Mouse (Mus musculus): ENCODE data around the gene Ppp1r12a.

Gene Ppp1r12a

GRCm38 (mm10) chr10:108291688-108292471 lies 129.9 kb downstream of the Ppp1r12a start:
- DNase-seq (ENCODE audit: low spot score in 2 of 2), result no peak

- no peak for DNase-seq (ENCODE audit: low spot score in 2 of 2)
Measured at GRCm38 (mm10) chr10:108292651-108293050, 130.7 kb downstream of the Ppp1r12a start.

- DNase-seq (ENCODE audit: low spot score in 2 of 2), result no peak
Measured at GRCm38 (mm10) chr10:108293620-108294195, 131.7 kb downstream of the Ppp1r12a start.

GRCm38 (mm10) chr10:108294766-108295165 lies 132.8 kb downstream of the Ppp1r12a start:
- DNase-seq (ENCODE audit: low spot score in 2 of 2), result no peak

- no peak for DNase-seq (ENCODE audit: low spot score in 2 of 2)
Measured at GRCm38 (mm10) chr10:108296446-108296845, 134.5 kb downstream of the Ppp1r12a start.

- no peak for DNase-seq (ENCODE audit: low spot score in 2 of 2)
Measured at GRCm38 (mm10) chr10:108298261-108298660, 136.3 kb downstream of the Ppp1r12a start.

- no peak for DNase-seq (ENCODE audit: low spot score in 2 of 2)
Measured at GRCm38 (mm10) chr10:108298841-108299545, 137.0 kb downstream of the Ppp1r12a start.

GRCm38 (mm10) chr10:108299828-108300227 lies 137.8 kb downstream of the Ppp1r12a start:
- DNase-seq (ENCODE audit: low spot score in 2 of 2), result no peak

- peak; percentile 61 to 82 for DNase-seq (ENCODE audit: low spot score in 2 of 2)
Measured at GRCm38 (mm10) chr10:108300843-108301242, 138.8 kb downstream of the Ppp1r12a start.

- DNase-seq (ENCODE audit: low spot score in 2 of 2), result no peak
Measured at GRCm38 (mm10) chr10:108307772-108308171, 145.8 kb downstream of the Ppp1r12a start.

- no peak for DNase-seq (ENCODE audit: low spot score in 2 of 2)
Measured at GRCm38 (mm10) chr10:108310195-108310594, 148.2 kb downstream of the Ppp1r12a start.

- DNase-seq (ENCODE audit: low spot score in 2 of 2), result no peak
Measured at GRCm38 (mm10) chr10:108311396-108311795, 149.4 kb downstream of the Ppp1r12a start.

- no peak for DNase-seq (ENCODE audit: low spot score in 2 of 2)
Measured at GRCm38 (mm10) chr10:108313845-108314244, 151.9 kb downstream of the Ppp1r12a start.

- no peak for DNase-seq (ENCODE audit: low spot score in 2 of 2)
Measured at GRCm38 (mm10) chr10:108314396-108314795, 152.4 kb downstream of the Ppp1r12a start.

- DNase-seq (ENCODE audit: low spot score in 2 of 2), result no peak
Measured at GRCm38 (mm10) chr10:108315236-108315635, 153.2 kb downstream of the Ppp1r12a start.

GRCm38 (mm10) chr10:108328356-108328755 lies 166.4 kb downstream of the Ppp1r12a start:
- DNase-seq (ENCODE audit: low spot score in 2 of 2), result no peak

- no peak for DNase-seq (ENCODE audit: low spot score in 2 of 2)
Measured at GRCm38 (mm10) chr10:108328983-108329382, 167.0 kb downstream of the Ppp1r12a start.

- no peak for DNase-seq (ENCODE audit: low spot score in 2 of 2)
Measured at GRCm38 (mm10) chr10:108329771-108330170, 167.8 kb downstream of the Ppp1r12a start.

GRCm38 (mm10) chr10:108330964-108331363 lies 169.0 kb downstream of the Ppp1r12a start:
- no peak for DNase-seq (ENCODE audit: low spot score in 2 of 2)

- peak; percentile 17 to 66 for DNase-seq (ENCODE audit: low spot score in 2 of 2)
Measured at GRCm38 (mm10) chr10:108331784-108332561, 170.0 kb downstream of the Ppp1r12a start, which contains the start of gene Pawr. TSS of gene Pawr (plus strand) at chr10:108332121.
